Mouse (Mus musculus) telencephalon, adult 2 months (tissue): ENCODE measurements around the gene Ptprn.
"Not testable (repeated sequence)": the region's sequence is repeated elsewhere in the genome, so short reads cannot be mapped to it uniquely, and the experiment has no call there.

Experiments used
- DNase-seq: peaks from one replicate; pipeline ENCODE4 v3.0.0-alpha.2; 2011; ENCODE audit warnings: low read depth, low spot score

Gene Ptprn

DNA sequence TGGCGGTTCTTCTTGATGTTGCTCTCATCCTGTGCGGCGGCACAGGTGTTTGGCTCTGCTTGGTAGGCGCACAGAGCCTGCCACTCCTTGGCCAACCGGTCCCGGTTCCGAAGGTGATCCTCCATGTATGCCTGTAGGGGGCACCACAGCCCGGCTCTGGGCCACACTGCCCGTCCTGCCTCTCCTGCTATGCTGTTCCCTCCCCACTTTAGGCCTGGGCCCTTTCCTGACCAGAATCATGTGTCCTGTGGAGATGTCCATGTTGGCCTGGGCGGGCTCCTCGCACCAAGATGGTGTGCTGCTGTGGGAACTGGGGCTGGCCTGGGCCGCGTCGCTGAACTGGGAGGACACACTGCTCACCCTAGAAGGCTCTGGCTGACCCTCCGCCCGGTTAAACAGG is 11.3 kb downstream of the Ptprn start:
- no peak for DNase-seq

DNA sequence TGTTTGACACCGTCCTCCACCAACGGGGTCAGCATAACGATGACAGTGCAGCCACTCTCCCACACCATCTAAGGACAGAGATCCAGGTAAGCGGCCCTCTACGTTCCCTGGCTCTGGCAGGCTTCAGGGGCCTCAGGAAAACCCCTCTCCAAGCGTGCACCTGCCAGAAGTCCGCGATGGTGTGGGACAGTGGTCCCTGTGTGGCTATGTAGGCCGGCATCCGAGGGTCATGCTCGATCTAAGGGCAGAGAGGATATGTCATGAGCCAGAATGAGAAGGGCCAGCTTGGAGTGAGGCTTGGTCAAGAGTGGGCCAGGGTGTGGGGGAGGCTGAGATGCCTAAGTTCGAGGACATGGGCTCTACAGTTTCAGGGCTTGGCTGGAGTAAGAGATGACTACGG is 12.0 kb downstream of the Ptprn start:
- DNase-seq = no peak

DNA sequence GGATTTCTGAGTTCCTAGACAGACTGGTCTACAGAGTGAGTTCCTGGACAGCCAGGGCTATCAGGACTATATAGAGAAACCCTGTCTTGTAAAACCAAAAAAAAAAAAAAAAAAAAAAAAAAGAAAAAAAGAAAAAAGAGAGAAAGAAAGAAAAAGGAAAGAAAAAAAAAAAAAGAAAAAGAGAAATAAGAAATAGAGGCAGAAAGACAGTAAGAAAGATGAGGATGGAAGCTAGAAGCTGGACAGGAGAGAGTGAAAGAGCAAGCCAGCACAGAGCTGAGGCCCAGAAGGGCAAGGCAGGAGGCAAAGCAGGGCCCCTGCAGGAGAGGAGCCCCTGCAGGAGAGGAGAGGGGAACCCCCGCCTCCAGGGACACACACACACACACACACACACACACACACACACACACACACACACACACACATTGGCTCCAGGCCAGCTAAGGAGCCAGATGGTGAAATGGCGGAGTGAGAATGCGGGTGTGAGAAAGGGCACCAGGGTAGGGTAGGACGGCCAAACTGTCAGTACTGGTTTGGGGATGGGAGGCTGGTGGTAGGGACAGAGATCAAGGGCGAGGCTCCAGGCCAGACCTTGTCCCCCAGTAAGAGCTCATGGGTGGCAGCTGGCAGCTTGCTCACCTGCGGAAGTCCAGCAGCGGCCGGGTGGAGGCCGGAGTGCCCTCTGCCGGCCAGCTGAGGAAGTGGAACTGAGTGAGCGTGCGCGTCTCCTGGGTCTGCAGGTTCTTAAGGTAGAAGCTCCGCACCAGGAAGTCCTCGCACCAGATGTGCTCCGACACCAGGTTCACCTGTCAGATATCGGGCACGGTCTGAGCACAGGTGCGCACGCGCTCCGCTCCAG is 13.0 kb downstream of the Ptprn start:
- DNase-seq = no peak

DNA sequence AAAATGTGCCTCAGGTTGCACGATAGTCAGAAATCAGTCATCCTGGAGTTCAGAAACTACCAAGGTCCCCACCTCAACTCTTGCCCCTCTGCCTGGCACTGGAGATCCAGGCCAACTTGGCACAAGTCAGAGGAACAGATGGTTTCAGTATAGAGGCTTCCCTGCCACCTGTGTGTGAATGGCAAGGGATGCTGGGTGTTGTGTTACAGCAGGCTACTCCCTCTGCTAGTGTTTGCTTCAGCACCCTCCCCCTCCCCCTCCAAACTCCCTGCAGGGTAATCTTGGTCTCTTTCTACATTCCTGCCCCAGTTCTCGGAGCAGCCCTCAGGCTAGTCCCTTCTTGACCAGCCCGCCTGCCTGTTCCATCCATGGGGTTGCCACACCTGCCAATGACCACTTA is 13.8 kb downstream of the Ptprn start:
- no peak for DNase-seq

DNA sequence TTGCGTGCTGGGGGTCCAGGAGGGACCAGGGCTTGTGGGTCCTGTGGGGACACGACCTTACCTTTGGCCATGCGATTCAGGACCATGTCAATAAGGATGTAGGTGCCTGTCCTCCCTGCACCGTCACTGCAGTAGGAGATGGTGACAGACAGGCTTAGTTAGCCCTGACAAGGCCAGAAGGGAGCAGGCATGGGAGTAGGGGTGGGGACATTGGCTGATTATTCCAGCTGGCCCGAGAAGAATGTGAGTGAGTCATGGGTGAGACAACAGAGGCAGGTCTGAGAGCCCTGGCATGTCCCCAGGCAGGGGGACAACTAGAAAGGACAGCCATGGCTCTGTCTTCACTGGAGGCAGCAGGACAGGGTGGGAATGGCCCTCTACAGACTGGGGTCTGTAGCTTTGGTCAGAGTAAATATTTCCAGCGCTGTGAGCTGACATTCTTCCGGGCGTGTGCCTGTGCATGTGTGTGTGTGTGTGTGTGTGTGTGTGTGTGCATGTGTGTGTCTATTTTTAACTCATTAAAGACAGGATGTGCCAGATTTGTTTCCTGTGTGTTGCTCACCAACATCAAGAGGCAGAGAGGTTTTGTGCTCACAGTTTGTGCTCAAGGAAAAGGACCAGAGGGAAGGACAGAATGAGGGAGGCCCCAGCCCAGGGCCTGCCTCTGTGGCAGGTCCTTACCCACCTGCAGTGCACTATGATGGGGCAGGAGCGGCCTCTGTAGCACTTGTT is 16.1 kb downstream of the Ptprn start:
- DNase-seq = no peak

DNA sequence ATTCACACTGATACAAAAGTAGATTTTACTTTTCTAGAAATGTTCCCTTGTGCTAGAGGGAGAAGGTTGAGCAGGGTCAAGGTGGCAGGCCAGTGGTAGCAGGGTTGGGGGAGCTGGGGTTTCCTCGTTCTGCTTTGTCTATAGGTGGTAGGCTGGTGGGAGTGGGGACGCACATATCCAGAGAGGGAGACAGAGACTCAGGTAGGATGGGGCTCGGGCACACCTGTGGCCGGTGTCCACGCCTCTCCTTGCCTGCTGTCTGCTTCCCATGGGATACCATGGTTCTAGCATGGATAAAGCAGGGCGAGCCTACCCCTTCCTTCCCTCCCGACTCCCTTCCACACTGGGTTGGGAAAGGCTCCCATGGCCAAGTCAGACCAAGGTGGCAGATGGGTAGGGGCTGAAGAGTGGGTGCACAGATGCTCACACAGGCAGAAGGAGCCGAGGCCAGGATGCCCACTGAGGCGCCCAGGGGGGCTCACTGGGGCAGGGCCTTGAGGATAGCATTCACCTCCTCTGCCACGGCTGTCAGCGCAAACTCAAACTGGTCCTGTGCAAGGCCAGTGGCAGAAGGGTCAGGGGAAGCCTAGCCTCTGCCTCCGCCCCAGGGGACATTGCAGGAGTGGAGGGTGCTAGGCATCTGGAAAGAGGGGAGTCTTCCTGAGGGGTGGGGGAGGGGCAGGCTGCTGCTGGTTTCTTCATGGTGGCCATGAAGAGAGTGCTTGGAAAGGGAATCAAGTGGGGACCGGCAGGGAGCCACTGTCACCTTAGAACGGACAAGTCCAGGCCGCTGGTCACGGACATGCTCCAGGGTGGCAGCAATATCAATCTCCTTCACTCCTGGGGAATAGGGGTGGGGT is 17.0 kb downstream of the Ptprn start:
- no peak for DNase-seq

DNA sequence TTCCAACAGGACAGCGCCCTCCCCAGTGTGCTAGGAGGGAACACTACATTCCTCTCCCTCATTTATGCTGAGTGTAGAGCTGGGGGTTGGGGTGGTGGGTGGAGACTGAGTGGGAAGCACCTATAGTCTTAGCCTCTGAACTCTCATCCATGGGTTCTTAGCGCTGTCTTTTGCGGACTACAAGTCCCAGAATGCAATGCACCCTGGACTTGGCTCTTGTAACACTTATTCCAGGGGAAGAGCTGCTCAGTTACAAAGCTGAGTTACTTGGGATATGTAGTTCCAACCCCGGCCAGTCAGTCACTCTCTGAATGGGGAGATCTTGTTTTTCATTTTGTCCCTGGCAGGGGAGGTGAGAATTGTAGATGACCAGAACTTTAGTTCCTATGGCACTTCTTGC is 19.5 kb downstream of the Ptprn start:
- no peak for DNase-seq

DNA sequence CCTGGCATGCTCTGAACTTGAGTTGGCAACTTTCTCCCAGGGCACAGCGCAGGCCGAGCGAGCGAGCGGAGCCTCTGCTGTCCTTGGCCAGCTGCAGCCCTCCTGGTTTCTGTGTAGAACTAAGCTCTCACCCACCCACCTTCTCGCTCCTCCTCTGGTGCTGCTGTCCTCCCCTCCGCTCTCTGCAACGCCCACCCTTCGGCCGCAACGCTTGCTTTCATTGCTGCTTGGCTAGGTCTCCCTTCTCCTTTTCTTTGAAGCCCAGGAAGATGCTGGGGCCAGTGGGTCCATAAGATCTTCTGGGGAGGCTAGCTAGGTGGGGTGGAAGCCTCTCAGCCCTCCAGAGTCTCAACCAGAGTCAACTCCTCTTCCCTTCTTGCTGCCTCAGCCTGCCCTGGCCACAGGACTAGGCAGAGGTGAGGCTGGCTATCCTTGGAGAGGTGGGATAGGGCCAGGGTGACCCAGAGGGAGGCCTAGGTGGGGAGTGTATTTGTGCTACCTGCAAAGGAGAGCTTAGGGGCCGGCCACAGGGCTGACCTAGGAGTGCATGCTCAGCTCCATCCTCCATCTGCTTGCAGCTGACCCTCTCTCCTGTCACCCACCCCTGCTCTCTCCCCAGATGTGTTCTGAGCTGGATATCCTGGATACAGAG is 20.0 kb downstream of the Ptprn start:
- no peak for DNase-seq

DNA sequence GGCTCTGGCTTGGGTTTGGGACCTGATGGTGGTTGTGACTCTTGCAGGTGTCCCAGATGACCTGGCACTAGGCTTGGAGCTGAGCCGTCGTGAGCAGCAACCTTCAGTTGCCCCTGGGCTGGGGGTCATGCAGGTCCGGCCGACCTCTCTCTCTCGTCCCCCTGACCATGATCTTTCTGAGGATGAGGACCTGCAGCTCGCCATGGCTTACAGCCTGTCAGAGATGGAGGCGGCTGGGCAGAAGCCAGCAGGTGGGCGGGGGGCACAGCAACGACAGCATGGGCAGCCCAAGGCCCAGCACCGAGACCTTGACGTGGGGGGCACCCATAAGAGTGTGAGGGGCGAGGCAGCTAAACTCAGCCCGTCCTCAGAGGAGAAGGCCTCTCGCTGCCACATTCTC is 20.9 kb downstream of the Ptprn start:
- DNase-seq = no peak

DNA sequence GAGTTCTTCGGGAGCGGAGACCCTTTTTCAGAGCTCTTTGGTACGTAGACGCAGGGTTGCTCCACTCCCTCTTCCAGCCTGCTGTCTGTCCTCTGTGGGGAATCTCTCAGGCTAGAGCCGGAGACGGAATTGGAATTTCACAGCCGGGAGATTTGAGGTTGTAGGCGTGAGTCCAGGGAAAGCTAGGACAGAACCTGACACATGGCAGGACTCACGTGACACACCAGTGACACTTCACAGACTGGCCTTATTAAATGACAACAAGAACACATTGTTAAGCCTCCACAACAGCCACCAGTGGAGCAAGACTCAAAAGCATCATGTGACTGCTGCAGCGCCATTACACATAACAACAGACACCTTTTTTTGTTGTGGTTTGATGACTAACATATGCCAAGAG is 24.7 kb downstream of the Ptprn start:
- DNase-seq = no peak

DNA sequence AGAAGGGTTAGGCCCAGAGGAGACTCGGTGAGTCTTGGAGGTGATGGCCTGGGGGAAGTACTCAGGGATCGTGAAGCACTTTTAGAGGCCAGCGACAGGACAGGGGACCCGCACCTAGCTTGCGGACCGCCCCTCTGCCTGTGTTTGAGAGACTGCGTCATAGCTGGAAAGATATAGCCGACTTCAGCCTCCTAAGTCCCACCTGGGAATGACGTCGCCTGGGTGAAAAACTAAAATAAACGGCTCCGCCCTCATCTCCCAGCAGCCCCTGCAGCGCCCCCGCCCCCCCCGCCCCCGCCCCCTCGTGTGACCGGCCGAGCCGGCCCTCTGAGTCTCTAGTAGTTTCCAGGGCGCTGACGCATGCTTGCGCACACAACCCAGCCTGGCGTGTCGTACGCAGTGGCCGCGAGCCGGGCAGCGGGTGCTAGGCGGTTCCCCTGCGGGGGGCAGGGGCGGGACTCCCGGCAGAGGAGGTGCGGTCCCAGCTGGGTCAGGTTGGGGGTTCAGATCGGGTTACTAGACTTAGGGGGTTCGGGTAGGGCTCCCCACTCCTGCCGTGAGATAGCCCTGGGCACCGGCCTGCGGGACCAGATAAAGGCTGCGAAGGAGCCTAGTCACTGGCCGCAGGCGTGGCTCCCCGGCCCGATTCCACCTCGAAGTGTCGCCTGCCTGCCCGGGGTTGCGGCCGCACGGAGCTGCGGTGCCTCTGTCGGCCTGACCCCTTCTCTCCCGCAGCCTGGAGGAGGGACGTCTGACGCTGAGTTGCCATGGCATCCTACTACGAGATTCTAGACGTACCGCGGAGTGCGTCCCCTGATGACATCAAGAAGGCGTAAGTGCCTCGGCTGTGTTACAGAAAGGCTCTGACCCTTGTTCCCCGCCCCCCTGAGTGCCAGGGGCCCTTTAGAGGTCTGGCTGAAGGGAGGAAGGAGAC is 27.9 kb downstream of the Ptprn start, which contains the start of gene Dnajb2:
Gene Dnajb2, plus strand, starts transcription at position 290 of the 934 bp plus-strand sequence.
- no peak for DNase-seq

DNA sequence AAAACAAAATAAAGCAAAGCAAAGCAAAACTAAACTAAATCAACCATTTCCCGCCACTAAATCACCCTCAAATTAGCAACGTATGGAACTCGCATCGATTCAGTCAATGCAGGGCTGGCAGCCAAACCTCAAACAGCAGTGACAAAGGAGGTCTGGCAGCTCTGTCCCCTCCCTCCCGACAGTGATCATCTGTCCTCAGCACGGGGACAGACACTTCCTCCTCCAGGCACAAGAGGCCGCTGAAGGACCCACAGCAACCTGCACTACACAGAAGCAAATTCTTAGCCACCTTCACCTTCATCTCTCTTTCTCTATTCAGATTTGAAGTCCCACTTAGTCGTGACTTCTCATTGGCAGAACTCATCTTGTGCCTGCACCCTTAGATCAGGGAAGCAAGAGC is 29.7 kb downstream of the Ptprn start:
- DNase-seq = no peak

DNA sequence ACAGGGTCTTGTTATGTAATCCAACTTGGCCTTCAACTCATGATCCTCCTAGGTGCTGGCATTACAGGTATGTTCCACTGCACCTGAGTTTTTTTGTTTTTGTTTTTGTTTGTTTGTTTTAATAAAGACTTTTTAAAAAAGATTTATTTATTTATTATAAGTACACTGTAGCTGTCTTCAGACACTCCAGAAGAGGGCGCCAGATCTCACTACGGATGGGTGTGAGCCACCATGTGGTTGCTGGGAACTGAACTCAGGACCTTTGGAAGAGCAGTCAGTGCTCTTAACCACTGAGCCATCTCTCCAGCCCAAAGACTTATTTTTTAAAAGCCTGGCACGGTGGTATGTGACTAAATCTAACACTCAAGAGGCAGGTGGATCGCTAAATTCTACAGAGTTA is 31.8 kb downstream of the Ptprn start:
- DNase-seq = not testable (repeated sequence)

DNA sequence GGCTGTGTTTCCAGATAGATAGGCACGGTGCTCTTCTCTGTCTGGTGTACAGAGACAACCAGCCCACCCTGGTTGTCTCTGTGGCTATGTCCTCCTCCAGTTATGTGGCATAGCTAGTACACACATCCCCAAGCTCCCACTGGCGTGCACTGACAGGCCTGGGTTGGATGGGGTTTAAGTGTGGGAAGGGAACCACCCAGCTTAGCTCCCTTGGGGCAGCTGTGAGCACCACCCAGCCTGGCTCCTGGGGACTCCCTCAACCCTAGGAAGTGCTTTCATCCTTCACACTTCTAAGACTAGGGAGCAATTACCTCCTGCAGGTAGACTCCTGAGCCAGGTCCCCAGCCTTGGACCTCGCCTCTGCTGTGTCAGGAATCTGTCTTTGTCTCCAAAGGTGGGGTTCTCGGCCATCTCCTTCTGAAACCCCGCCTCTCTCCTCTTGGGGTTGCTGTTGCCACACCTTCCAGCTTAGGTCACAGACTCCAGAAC is 32.6 kb downstream of the Ptprn start, which contains the start of gene A630095N17Rik:
Gene A630095N17Rik, minus strand, starts transcription at position 439 of the 489 bp plus-strand sequence.
- DNase-seq = no peak

DNA sequence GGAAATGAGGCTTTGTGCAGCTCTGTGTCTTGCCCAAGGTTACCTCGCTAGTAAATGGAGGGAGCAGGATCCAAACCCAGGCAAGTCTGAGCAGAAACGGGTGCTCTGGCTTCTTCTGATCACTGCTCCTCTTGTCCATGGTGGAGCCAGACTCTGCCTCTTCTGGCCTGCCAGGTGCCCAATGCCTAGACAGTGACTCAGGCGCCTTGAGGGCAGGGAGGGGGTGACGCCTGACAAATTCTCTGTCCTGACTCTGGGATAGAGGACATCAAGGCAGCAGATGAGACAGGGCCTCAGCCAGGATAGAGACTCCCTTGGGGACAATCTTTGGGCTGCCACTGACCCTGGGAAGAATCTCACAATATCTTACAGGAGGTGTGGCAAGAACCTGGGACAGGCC is 33.1 kb downstream of the Ptprn start:
- DNase-seq = no peak

DNA sequence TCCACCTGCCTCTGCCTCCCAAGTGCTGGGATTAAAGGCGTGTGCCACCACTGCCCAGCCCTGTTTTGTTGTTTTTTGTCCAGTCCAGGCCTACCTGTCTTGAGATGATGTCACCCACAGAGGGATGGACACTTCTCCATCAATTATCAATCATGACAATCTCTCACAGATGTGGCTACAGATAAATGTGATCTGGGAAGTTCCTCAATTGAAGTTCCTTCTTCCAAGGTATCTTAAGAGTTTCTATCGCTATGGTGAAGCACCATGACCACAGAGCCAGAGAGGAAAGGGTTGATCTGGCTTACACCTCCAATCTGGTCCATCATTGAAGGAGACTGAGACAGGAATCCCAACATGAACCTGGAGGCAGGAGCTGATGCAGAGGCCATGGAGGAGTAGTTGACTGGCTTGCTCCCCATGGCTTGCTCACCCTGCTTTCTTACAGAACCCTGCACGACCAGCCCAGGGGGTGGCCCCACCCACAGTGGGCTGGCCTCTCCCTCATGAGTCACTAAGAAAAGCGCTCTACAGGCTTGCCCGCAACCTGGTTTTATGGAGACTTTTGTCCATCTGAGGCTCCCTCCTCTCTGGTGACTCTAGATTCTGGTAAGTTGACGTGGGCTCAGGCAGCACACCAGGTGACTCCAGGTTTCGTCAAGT is 33.8 kb downstream of the Ptprn start:
- no peak for DNase-seq

DNA sequence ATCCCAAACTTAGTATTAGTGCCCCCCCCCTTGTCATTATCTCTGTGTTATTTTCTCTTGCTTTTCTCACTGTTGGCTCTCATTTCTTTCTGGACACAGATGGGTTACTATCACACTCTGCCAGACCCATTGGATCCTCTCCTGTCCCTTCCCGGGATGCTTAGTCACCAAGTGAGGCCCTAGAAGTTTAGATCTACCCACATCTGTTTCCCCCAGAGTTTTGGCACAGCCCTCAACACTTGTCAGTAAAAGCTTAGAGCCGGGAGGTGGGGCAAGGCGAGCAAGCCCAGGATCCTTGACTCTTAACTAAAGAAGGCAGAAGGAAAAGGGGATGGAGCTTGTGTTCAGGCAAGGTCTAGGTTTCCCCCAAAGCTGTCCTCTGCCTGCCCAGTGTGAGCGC is 35.1 kb downstream of the Ptprn start:
- no peak for DNase-seq

DNA sequence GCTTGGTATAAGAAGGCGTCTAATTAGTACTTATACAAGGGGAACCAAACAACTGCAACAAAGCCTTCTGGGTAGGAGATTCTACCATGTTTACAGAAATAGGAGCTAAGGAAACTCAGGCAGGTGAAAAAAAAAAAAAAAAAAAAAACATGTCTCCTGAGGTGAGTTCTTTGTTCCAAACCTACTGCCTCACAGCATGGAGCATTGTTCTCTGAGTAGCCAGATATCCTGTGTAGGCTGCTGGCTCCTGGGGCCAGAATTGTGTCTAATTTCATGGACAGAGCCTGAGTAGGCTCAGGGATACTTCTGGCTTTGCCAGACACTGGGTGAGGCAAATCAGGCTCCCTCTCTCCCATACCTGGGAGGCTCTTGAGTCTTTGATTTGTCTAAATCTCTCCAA is 36.6 kb downstream of the Ptprn start:
- no peak for DNase-seq

DNA sequence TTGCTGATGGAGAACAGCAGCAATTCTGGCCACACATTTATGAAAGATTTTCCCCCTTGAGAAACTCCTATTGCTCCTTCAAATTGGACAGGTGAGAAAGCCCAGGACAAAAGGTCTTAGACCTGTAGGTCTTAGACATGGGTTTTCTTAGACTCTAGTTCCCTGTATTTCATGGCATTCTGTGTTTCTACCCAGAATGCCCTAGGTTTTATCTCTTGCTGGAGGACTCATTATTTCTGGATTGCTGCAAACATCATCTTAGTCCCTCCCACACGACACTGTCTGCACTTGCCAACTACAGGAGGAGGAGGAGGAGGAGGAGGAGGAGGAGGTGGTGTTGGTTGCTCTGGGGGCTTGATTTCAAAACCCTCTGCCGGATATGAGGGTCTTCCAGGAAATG is 38.2 kb downstream of the Ptprn start:
- DNase-seq = no peak

DNA sequence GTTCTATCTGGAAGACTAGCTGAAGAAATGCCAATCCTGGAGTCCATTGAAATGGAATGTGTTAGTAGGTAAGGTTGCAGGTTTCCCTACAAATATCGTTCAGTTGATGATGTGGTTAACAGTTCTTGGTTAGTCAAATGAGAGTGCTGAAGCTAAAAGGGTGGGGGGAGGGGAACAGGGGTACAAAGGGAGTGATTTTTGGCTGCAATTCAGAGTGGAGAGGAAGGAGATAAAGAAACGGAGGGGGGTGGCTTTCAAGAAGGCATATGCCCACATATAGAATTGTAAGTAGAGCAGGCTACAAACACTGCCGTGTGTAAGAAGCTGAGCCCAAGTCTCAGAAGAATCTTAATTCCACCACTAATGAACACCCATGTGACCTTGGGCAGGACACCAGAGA is 38.8 kb downstream of the Ptprn start:
- no peak for DNase-seq
